Mouse (Mus musculus): ENCODE measurements at regions not wholly inside any gene's neighbourhood (a gene's known extent, or its start where the extent isn't known, plus 50 kb on each side); places are given as distances from the start of the nearest gene placed in this dataset.

GRCm38 (mm10) chr14:14634021-14634420 lies 68.1 kb upstream of the Slc4a7 start:
- TF ChIP-seq CTCF (conservative IDR thresholded peaks at IDR 0.05; ENCODE audit: insufficient read depth, insufficient read length, low read depth, low read length) (no peak), POLR2A (IDR thresholded peaks at IDR 0.05; ENCODE audit: low read depth, low read length) (no peak)
